Mouse (Mus musculus) limb, embryonic 11.5 days (tissue): ENCODE measurements at regions not wholly inside any gene's neighbourhood (a gene's known extent, or its start where the extent isn't known, plus 50 kb on each side); places are given as distances from the start of the nearest gene placed in this dataset.

Source experiments
- ATAC-seq: fragments of 200-750 bp; cut with Nextera tagmentation; 2 replicates; pipeline ENCODE4 v1.8.0; 2017; ENCODE audit warnings: low read depth; ENCODE audit not compliant: insufficient number of reproducible peaks, low FRiP score, low TSS enrichment
- DNase-seq: peaks from one replicate; pipeline ENCODE4 v3.0.0-alpha.2; 2015; ENCODE audit warnings: low spot score
- H3K27ac ChIP-seq: fragments of 300-500 bp; sonication (generic); replicated peaks from 2 replicates; pipeline ENCODE4 v1.5.1; 2014; ENCODE audit warnings: low read depth, mild to moderate bottlenecking, low read length
- H3K27me3 ChIP-seq: fragments of 300-500 bp; sonication (generic); 2 replicates; pipeline ENCODE4 v1.6.1; 2014; ENCODE audit warnings: mild to moderate bottlenecking, low read length, mixed read lengths; ENCODE audit not compliant: control insufficient read depth, insufficient read depth
- H3K36me3 ChIP-seq: fragments of 300-500 bp; sonication (generic); 2 replicates; pipeline ENCODE4 v1.6.1; 2014; ENCODE audit warnings: mild to moderate bottlenecking, low read length, moderate library complexity, mixed read lengths; ENCODE audit not compliant: control insufficient read depth, insufficient read depth
- H3K4me1 ChIP-seq: fragments of 300-500 bp; sonication (generic); 2 replicates; pipeline ENCODE4 v1.6.1; 2014; ENCODE audit warnings: low read length, mixed read lengths; ENCODE audit not compliant: control insufficient read depth, insufficient read depth
- H3K4me2 ChIP-seq: fragments of 300-500 bp; sonication (generic); 2 replicates; pipeline ENCODE4 v1.6.1; 2014; ENCODE audit warnings: low read depth, mild to moderate bottlenecking, moderate library complexity; ENCODE audit not compliant: severe bottlenecking
- H3K4me3 ChIP-seq: fragments of 300-500 bp; sonication (generic); 2 replicates; pipeline ENCODE4 v1.5.1; 2014; ENCODE audit warnings: low read depth, low read length
- H3K9ac ChIP-seq: fragments of 300-500 bp; sonication (generic); 2 replicates; pipeline ENCODE4 v1.6.1; 2014; ENCODE audit warnings: mild to moderate bottlenecking, low read length
- H3K9me3 ChIP-seq: fragments of 300-500 bp; sonication (generic); 2 replicates; pipeline ENCODE4 v1.6.1; 2016; ENCODE audit warnings: low read length; ENCODE audit not compliant: control insufficient read depth
- WGBS: fragments of 180-500 bp; shearing (Covaris S2); extraction: QIAGEN DNeasy Blood & Tissue Kit; methylation state at CpG from one replicate; pipeline ENCODE4 v1.1.7; 2014; 5-methylcytosine and 5-hydroxymethylcytosine counted together

- no peaks in the 10 kb centered on the region for H3K36me3 ChIP-seq
- WGBS: 70% methylated on average over 3 of the region's 3 CpGs
- DNase-seq: no peak
Observed at GRCm38 (mm10) chr8:115883808-115884207, 176.2 kb upstream of the Maf start.

DNA sequence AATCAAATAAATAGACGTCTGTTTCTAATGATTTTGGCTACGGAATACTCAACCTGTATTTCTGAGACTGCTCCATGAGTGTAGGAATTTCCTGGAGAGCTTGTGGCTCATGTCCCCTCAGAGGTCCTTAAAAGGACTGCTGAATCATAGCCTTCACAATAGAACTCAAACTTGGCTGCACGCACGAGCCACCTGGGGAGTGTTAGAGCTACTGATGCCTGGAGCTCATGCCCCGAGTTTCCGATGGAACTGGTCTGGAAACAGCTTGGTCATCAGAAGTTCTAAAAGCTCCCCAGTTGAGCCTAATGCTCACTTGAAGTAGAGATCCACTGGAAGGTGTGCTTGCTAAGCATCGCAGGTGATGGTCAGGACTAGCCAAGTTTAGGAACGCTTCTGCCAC, 174.3 kb upstream of the Maf start:
- WGBS: 86% methylated on average over 8 of the region's 8 CpGs

More at GRCm38 (mm10) chr8:115883808-115884207, 176.2 kb upstream of the Maf start:
- Histone ChIP-seq H3K4me3 (no peak overlapping the region), H3K4me1 (no peaks in the 10 kb centered on the region), H3K27ac (no peak overlapping the region), H3K27me3 (no peaks in the 10 kb centered on the region), H3K4me2 (no peak overlapping the region), H3K9me3 (no peaks in the 10 kb centered on the region), H3K9ac (no peak overlapping the region)
- ATAC-seq: no peak

GRCm38 (mm10) chr8:115874789-115875188, 167.2 kb upstream of the Maf start:
- no peak for DNase-seq
- H3K9ac ChIP-seq: no peak overlapping the region
- ATAC-seq: no peak
- H3K27ac ChIP-seq: no peak overlapping the region
- H3K4me3 ChIP-seq: no peak overlapping the region
- H3K4me1 ChIP-seq: peaks cover 5% of the 10 kb centered on the region; the same call in 1 of the 2 replicates
- WGBS: 82% methylated on average over 7 of the region's 7 CpGs
- no peaks in the 10 kb centered on the region for H3K36me3 ChIP-seq
- H3K9me3 ChIP-seq: no peaks in the 10 kb centered on the region
- H3K27me3 ChIP-seq: no peaks in the 10 kb centered on the region
- H3K4me2 ChIP-seq: no peak overlapping the region

More for the DNA sequence above, 174.3 kb upstream of the Maf start:
- no peaks in the 10 kb centered on the region for H3K9me3 ChIP-seq
- no peak overlapping the region for H3K4me3 ChIP-seq
- DNase-seq (no peak), ATAC-seq (no peak)
- no peaks in the 10 kb centered on the region for H3K36me3 ChIP-seq
- no peak overlapping the region for H3K27ac ChIP-seq
- H3K4me2 ChIP-seq: no peak overlapping the region
- H3K9ac ChIP-seq: no peak overlapping the region
- H3K27me3 ChIP-seq: no peaks in the 10 kb centered on the region
- H3K4me1 ChIP-seq: no peaks in the 10 kb centered on the region

DNA sequence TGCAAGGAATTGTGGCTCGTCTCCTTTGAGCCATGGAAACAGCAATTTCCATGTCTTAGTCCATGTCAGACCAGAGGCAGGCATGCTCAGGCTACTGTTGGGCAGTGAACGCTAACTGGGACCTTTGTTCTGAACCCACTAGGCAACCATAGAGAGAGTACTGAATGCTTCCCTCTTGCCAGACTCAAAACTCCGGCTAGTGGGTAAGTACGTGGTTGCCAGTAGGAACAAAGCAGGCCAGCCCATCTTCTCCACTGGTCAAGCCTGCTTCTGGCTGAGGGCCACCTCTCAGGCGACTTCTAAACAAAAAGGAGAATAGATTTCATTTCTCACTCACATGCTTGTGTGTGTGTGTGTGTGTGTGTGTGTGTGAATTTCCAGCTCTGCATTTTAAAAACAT, 163.8 kb upstream of the Maf start:
- Histone ChIP-seq H3K27ac (no peak overlapping the region), H3K4me1 (peaks cover 5% of the 10 kb centered on the region; the same call in 1 of the 2 replicates), H3K9me3 (no peaks in the 10 kb centered on the region), H3K36me3 (no peaks in the 10 kb centered on the region), H3K9ac (no peak overlapping the region), H3K4me2 (no peak overlapping the region), H3K27me3 (no peaks in the 10 kb centered on the region), H3K4me3 (no peak overlapping the region)
- WGBS: 78% methylated on average over 5 of the region's 5 CpGs
- no peak for DNase-seq
- ATAC-seq: no peak

GRCm38 (mm10) chr8:115861381-115861780, 153.8 kb upstream of the Maf start:
- ATAC-seq: no peak
- no peaks in the 10 kb centered on the region for H3K27me3 ChIP-seq
- 86% methylated on average over 3 of the region's 3 CpGs for WGBS

DNA sequence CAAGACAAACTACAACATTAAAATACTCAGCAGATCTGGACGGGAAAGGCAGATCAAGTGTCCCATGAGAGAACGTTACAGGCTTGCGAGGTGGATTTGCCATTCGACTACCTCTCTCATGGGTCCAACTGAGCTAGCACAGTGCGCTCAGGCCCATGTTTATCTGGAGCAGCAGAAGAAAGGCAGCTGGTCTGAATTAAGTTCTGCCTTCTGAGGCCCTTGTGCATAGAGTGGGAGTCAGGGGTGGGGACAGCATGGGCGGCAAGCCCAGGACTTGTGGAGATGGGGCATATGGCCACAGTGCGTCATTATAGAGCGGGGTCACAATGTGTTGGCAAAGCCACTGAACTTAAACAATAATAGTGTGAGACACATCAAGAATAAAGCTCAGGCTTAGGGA, 151.8 kb upstream of the Maf start:
- Histone ChIP-seq H3K4me3 (no peak overlapping the region), H3K4me1 (no peaks in the 10 kb centered on the region), H3K4me2 (no peak overlapping the region), H3K9ac (no peak overlapping the region), H3K27ac (no peak overlapping the region), H3K36me3 (no peaks in the 10 kb centered on the region), H3K27me3 (no peaks in the 10 kb centered on the region), H3K9me3 (no peaks in the 10 kb centered on the region)
- no peak for ATAC-seq
- WGBS: 86% methylated on average over 8 of the region's 8 CpGs
- DNase-seq: no peak

More at GRCm38 (mm10) chr8:115861381-115861780, 153.8 kb upstream of the Maf start:
- Histone ChIP-seq H3K9ac (no peak overlapping the region), H3K36me3 (no peaks in the 10 kb centered on the region), H3K27ac (no peak overlapping the region), H3K4me1 (no peaks in the 10 kb centered on the region), H3K4me2 (no peak overlapping the region), H3K4me3 (no peak overlapping the region), H3K9me3 (no peaks in the 10 kb centered on the region)
- DNase-seq: no peak

DNA sequence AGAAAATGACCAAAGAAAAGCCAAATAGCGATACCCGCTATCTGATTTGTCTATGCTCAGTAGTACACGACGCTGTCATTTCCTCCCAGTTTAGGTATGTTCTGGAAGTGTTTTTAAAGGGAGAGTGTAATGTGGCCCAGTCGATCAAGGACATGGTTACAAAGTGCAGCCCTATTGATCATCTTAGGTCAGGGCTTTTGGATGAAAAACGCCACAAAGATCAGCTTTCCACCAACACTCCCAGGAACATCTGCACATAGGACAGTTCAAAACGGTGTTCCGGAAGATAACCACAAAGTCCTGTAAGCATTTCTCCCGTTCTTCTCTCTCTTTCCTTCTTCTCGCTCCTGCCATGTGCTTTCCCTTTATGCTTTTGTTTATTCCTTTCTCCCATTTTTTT, 149.2 kb upstream of the Maf start:
- no peaks in the 10 kb centered on the region for H3K9me3 ChIP-seq
- no peak overlapping the region for H3K4me3 ChIP-seq
- H3K9ac ChIP-seq: no peak overlapping the region
- no peak for DNase-seq
- H3K27ac ChIP-seq: no peak overlapping the region
- no peaks in the 10 kb centered on the region for H3K27me3 ChIP-seq
- H3K4me2 ChIP-seq: no peak overlapping the region
- H3K36me3 ChIP-seq: no peaks in the 10 kb centered on the region
- ATAC-seq: no peak
- no peaks in the 10 kb centered on the region for H3K4me1 ChIP-seq
- WGBS: 89% methylated on average over 10 of the region's 10 CpGs

DNA sequence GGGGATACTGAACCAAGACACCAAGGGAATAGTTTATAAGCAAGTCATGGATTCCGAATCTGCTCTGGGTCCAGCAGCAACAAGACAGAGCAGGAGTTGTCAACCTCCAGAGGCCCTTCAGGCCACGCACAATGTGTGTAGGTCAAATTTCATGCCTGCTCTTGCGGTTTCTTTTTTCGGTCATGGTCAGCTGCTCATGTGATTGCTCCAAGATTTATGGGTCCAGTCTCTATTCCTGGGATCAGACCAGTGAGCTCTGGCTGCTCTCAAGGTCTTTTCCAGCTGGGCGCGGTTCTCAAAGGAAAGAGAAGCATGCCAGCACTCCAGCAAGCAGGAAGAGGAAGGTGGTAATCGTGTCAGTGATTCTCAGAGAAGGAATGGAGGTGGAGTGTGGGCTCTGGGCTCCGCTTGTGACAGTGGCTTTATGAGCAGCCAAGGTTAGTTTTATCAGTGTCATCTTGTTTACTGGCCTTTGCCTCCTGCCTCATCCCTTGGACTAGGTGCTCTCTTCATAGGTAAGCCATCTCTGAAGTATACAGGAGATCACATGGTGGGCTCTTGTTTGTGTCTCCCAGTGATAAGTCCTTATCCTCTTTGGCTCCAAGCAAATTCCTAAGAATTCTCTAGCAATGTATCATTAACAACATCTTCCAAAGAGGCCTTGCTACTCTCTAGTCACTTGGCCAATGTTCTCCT, 148.5 kb upstream of the Maf start:
- WGBS: 83% methylated on average over 8 of the region's 8 CpGs
- no peak for ATAC-seq

More for the DNA sequence above, 148.5 kb upstream of the Maf start:
- H3K36me3 ChIP-seq: no peaks in the 10 kb centered on the region
- no peaks in the 10 kb centered on the region for H3K9me3 ChIP-seq
- H3K27ac ChIP-seq: no peak overlapping the region
- no peaks in the 10 kb centered on the region for H3K4me1 ChIP-seq
- no peak for DNase-seq
- no peak overlapping the region for H3K4me3 ChIP-seq
- no peaks in the 10 kb centered on the region for H3K27me3 ChIP-seq
- H3K4me2 ChIP-seq: no peak overlapping the region
- no peak overlapping the region for H3K9ac ChIP-seq
